Mouse (Mus musculus): ENCODE measurements around the gene Ror1. TPM values are rescaled to one million over a fixed set of nuclear protein-coding genes. Genes with fewer than 3 reads are reported as not detected.

Ror1 gene
- polyA plus RNA-seq, 1 experiment from 2014 or later = 11.5 TPM

GRCm38 (mm10) chr4:100131488-100131887 lies 35.9 kb downstream of the Ror1 start:
- H3K9ac ChIP-seq (replicated peaks) = no peak overlapping the region
- H3K4me2 ChIP-seq = no peak overlapping the region
- H3K9me3 ChIP-seq = no peaks in the 10 kb centered on the region
- no peak for ATAC-seq (ENCODE audit: insufficient number of reproducible peaks, insufficient read depth, low FRiP score, low TSS enrichment, low read depth)
- 80% methylated on average over 2 of the region's 2 CpGs for whole genome bisulfite sequencing
- H3K27ac ChIP-seq = no peak overlapping the region
- no peak overlapping the region for H3K4me3 ChIP-seq (replicated peaks)
- H3K36me3 ChIP-seq = no peaks in the 10 kb centered on the region
- peaks cover 30% of the 10 kb centered on the region for H3K4me1 ChIP-seq (replicated peaks)
- peaks cover 50% of the 10 kb centered on the region for H3K27me3 ChIP-seq

- Histone ChIP-seq H3K9ac (replicated peaks) (no peak overlapping the region), H3K27me3 (peaks cover 45% of the 10 kb centered on the region)
- 88% methylated on average over 3 of the region's 3 CpGs for WGBS
These were observed 36.7 kb downstream of the Ror1 start for GRCm38 (mm10) chr4:100132261-100132660.

GRCm38 (mm10) chr4:100136046-100136445 lies 40.5 kb downstream of the Ror1 start:
- no peaks in the 10 kb centered on the region for H3K36me3 ChIP-seq
- H3K27me3 ChIP-seq = peaks cover 16% of the 10 kb centered on the region
- H3K9ac ChIP-seq (replicated peaks) = no peak overlapping the region
- H3K27ac ChIP-seq = no peak overlapping the region
- H3K4me2 ChIP-seq = no peak overlapping the region
- H3K4me3 ChIP-seq (replicated peaks) = no peak overlapping the region
- H3K4me1 ChIP-seq (replicated peaks) = peaks cover 42% of the 10 kb centered on the region
- no peaks in the 10 kb centered on the region for H3K9me3 ChIP-seq
- no peak for ATAC-seq (ENCODE audit: insufficient number of reproducible peaks, insufficient read depth, low FRiP score, low TSS enrichment, low read depth)
- WGBS = 90% methylated on average over 4 of the region's 4 CpGs

More at GRCm38 (mm10) chr4:100132261-100132660, 36.7 kb downstream of the Ror1 start:
- Histone ChIP-seq H3K4me1 (replicated peaks) (peaks cover 32% of the 10 kb centered on the region), H3K27ac (no peak overlapping the region), H3K9me3 (no peaks in the 10 kb centered on the region), H3K4me2 (no peak overlapping the region), H3K4me3 (replicated peaks) (no peak overlapping the region), H3K36me3 (no peaks in the 10 kb centered on the region)
- ATAC-seq (ENCODE audit: insufficient number of reproducible peaks, insufficient read depth, low FRiP score, low TSS enrichment, low read depth) = no peak

GRCm38 (mm10) chr4:100137102-100137835 lies 41.7 kb downstream of the Ror1 start:
- H3K4me3 ChIP-seq (replicated peaks) = no peak overlapping the region
- peaks cover 7% of the 10 kb centered on the region for H3K27me3 ChIP-seq
- no peaks in the 10 kb centered on the region for H3K9me3 ChIP-seq
- no peaks in the 10 kb centered on the region for H3K36me3 ChIP-seq
- peak overlapping the region; percentile 87 for H3K27ac ChIP-seq
- WGBS = 29% methylated on average over 11 of the region's 11 CpGs
- peak; percentile 50; the same call in 1 of the 2 replicates for ATAC-seq (ENCODE audit: insufficient number of reproducible peaks, insufficient read depth, low FRiP score, low TSS enrichment, low read depth)
- no peak overlapping the region for H3K9ac ChIP-seq (replicated peaks)
- H3K4me1 ChIP-seq (replicated peaks) = peaks cover 47% of the 10 kb centered on the region
- H3K4me2 ChIP-seq = peak overlapping the region; percentile 21

- H3K36me3 ChIP-seq = no peaks in the 10 kb centered on the region
- 45% methylated on average over 2 of the region's 2 CpGs for WGBS
- no peak for ATAC-seq (ENCODE audit: insufficient number of reproducible peaks, insufficient read depth, low FRiP score, low TSS enrichment, low read depth)
These were observed 46.0 kb downstream of the Ror1 start for GRCm38 (mm10) chr4:100141626-100142025.

GRCm38 (mm10) chr4:100144744-100145143 lies 49.2 kb downstream of the Ror1 start:
- no peak overlapping the region for H3K9ac ChIP-seq (replicated peaks)

More at GRCm38 (mm10) chr4:100141626-100142025, 46.0 kb downstream of the Ror1 start:
- Histone ChIP-seq H3K9ac (replicated peaks) (no peak overlapping the region), H3K4me1 (replicated peaks) (peaks cover 38% of the 10 kb centered on the region), H3K4me3 (replicated peaks) (no peak overlapping the region), H3K27ac (0 out of 2 replicates have a peak overlapping the region, but pooled peaks have one; percentile 23), H3K27me3 (no peaks in the 10 kb centered on the region), H3K9me3 (no peaks in the 10 kb centered on the region), H3K4me2 (no peak overlapping the region)

GRCm38 (mm10) chr4:100150797-100151196 lies 55.2 kb downstream of the Ror1 start:
- no peak overlapping the region for H3K4me3 ChIP-seq (replicated peaks)
- no peaks in the 10 kb centered on the region for H3K9me3 ChIP-seq
- H3K4me1 ChIP-seq (replicated peaks) = peaks cover 22% of the 10 kb centered on the region
- no peak overlapping the region for H3K27ac ChIP-seq
- H3K9ac ChIP-seq (replicated peaks) = no peak overlapping the region
- H3K4me2 ChIP-seq = no peak overlapping the region
- H3K27me3 ChIP-seq = no peaks in the 10 kb centered on the region
- WGBS = 97% methylated on average over 1 of the region's 1 CpGs
- no peaks in the 10 kb centered on the region for H3K36me3 ChIP-seq
- ATAC-seq (ENCODE audit: insufficient number of reproducible peaks, insufficient read depth, low FRiP score, low TSS enrichment, low read depth) = no peak

More at GRCm38 (mm10) chr4:100144744-100145143, 49.2 kb downstream of the Ror1 start:
- 58% methylated on average over 4 of the region's 4 CpGs for WGBS
- no peaks in the 10 kb centered on the region for H3K27me3 ChIP-seq
- ATAC-seq (ENCODE audit: insufficient number of reproducible peaks, insufficient read depth, low FRiP score, low TSS enrichment, low read depth) = no peak
- peaks cover 14% of the 10 kb centered on the region for H3K4me1 ChIP-seq (replicated peaks)
- H3K4me3 ChIP-seq (replicated peaks) = no peak overlapping the region
- no peaks in the 10 kb centered on the region for H3K36me3 ChIP-seq
- H3K27ac ChIP-seq = no peak overlapping the region
- H3K9me3 ChIP-seq = no peaks in the 10 kb centered on the region
- H3K4me2 ChIP-seq = no peak overlapping the region

GRCm38 (mm10) chr4:100154560-100155130 lies 59.1 kb downstream of the Ror1 start:
- Histone ChIP-seq H3K4me3 (replicated peaks) (no peak overlapping the region), H3K4me2 (no peak overlapping the region), H3K9me3 (no peaks in the 10 kb centered on the region), H3K27me3 (no peaks in the 10 kb centered on the region), H3K36me3 (no peaks in the 10 kb centered on the region), H3K4me1 (replicated peaks) (peaks cover 37% of the 10 kb centered on the region), H3K27ac (no peak overlapping the region), H3K9ac (replicated peaks) (no peak overlapping the region)
- 54% methylated on average over 7 of the region's 7 CpGs for WGBS
- no peak for ATAC-seq (ENCODE audit: insufficient number of reproducible peaks, insufficient read depth, low FRiP score, low TSS enrichment, low read depth)

GRCm38 (mm10) chr4:100155731-100156130 lies 60.1 kb downstream of the Ror1 start:
- H3K9ac ChIP-seq (replicated peaks) = no peak overlapping the region
- no peak overlapping the region for H3K4me2 ChIP-seq
- no peaks in the 10 kb centered on the region for H3K36me3 ChIP-seq
- H3K4me1 ChIP-seq (replicated peaks) = peaks cover 37% of the 10 kb centered on the region
- no peaks in the 10 kb centered on the region for H3K9me3 ChIP-seq
- 62% methylated on average over 3 of the region's 3 CpGs for WGBS
- no peak for ATAC-seq (ENCODE audit: insufficient number of reproducible peaks, insufficient read depth, low FRiP score, low TSS enrichment, low read depth)
- no peaks in the 10 kb centered on the region for H3K27me3 ChIP-seq
- H3K27ac ChIP-seq = no peak overlapping the region
- H3K4me3 ChIP-seq (replicated peaks) = no peak overlapping the region

GRCm38 (mm10) chr4:100158401-100158800 lies 62.8 kb downstream of the Ror1 start:
- no peak for ATAC-seq (ENCODE audit: insufficient number of reproducible peaks, insufficient read depth, low FRiP score, low TSS enrichment, low read depth)
- H3K4me3 ChIP-seq (replicated peaks) = no peak overlapping the region
- WGBS = 59% methylated on average over 5 of the region's 5 CpGs

GRCm38 (mm10) chr4:100160156-100160555 lies 64.6 kb downstream of the Ror1 start:
- Histone ChIP-seq H3K4me3 (replicated peaks) (no peak overlapping the region), H3K36me3 (no peaks in the 10 kb centered on the region), H3K4me1 (replicated peaks) (peaks cover 19% of the 10 kb centered on the region), H3K27me3 (no peaks in the 10 kb centered on the region), H3K9me3 (no peaks in the 10 kb centered on the region), H3K27ac (no peak overlapping the region), H3K4me2 (no peak overlapping the region), H3K9ac (replicated peaks) (no peak overlapping the region)
- ATAC-seq (ENCODE audit: insufficient number of reproducible peaks, insufficient read depth, low FRiP score, low TSS enrichment, low read depth) = no peak

More at GRCm38 (mm10) chr4:100158401-100158800, 62.8 kb downstream of the Ror1 start:
- Histone ChIP-seq H3K4me1 (replicated peaks) (peaks cover 34% of the 10 kb centered on the region), H3K9me3 (no peaks in the 10 kb centered on the region), H3K36me3 (no peaks in the 10 kb centered on the region), H3K27ac (no peak overlapping the region), H3K4me2 (no peak overlapping the region), H3K9ac (replicated peaks) (no peak overlapping the region), H3K27me3 (no peaks in the 10 kb centered on the region)
